12 mouse cellular contexts compared by ENCODE assay signal in the genomic region with DNA sequence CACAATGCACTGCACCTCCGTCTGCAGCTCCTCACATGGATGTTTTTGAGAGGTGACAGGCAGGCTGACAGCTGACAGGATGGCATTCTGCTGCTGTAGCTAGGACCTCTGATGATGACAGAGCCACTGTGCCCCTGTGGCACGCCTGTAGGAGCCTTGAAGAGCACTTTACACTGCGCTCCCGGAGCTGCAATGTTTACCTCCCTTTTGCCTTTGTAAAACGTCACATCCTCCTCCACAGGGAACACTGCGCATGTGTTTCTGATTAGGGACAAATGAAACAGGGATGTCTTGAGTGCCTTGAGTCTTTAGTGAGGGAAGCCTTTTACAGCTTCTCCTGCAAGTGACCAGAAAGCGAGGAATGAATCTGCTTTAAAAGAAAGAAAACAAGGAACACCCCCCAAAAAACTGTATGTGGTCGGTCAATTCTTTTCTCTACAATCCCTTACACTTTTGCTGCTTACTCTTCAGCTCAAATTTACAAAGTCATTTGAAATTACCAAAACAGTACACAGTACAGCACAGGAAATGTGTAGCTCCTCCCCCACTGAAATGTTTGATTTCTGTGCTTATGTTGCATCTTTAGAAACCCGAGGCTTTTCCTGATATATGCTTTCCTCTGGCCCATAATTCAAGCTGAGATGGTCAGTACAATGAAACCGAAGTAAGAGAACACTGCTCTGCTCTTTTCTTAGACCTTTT.
DNase-seq lines count a peak whose midpoint lies in the region; ATAC-seq lines count a peak whose summit lies in the region.
"Had no signal": no experiment of that assay in that cellular context is flagged by ENCODE, and none has a peak within 500 bp of the region (broad histone marks: within the 10 kb centered on the region; RNA-seq: fewer than 3 reads in every experiment).

No protein-coding gene starts in this region.

- H3K27ac ChIP-seq in heart, embryonic 14.5 days (replicated peaks in 1 of 2; ENCODE audit: control insufficient read depth in 1 of 2, insufficient read depth in 1 of 2, low read depth in 2 of 2, low read length in 2 of 2) = no peak overlapping the region
- peak overlapping the region; percentile 85 for H3K27ac ChIP-seq in limb, embryonic 10.5 days
- no peak overlapping the region for H3K27ac ChIP-seq in midbrain, embryonic 15.5 days
- H3K27ac ChIP-seq: intestine, embryonic 15.5 days had no signal

- no peaks in the 10 kb centered on the region for H3K9me3 ChIP-seq in heart, embryonic 14.5 days (ENCODE audit: control insufficient read depth, low read length)
- H3K9me3 ChIP-seq in limb, embryonic 10.5 days (replicated peaks) = no peaks in the 10 kb centered on the region
- no peaks in the 10 kb centered on the region for H3K9me3 ChIP-seq in midbrain, embryonic 15.5 days
- H3K9me3 ChIP-seq: intestine, embryonic 15.5 days had no signal

- H3K4me1 ChIP-seq in heart, embryonic 14.5 days (ENCODE audit: control insufficient read depth in 2 of 2, insufficient read depth in 2 of 2, low read length in 2 of 2) = peaks cover 4 to 31% of the 10 kb centered on the region in 2 experiments
- H3K4me1 ChIP-seq in limb, embryonic 10.5 days = peaks cover 40% of the 10 kb centered on the region
- H3K4me1 ChIP-seq in midbrain, embryonic 15.5 days = peaks cover 7% of the 10 kb centered on the region
- H3K4me1 ChIP-seq: intestine, embryonic 15.5 days had no signal

- no peak overlapping the region for H3K4me3 ChIP-seq in heart, embryonic 14.5 days (ENCODE audit: control insufficient read depth in 1 of 2, insufficient read depth in 1 of 2, low read depth in 1 of 2, low read length in 2 of 2)
- H3K4me3 ChIP-seq in limb, embryonic 10.5 days = peak overlapping the region; percentile 38
- no peak overlapping the region for H3K4me3 ChIP-seq in midbrain, embryonic 15.5 days
- H3K4me3 ChIP-seq: intestine, embryonic 15.5 days had no signal

- ATAC-seq in heart, embryonic 14.5 days (ENCODE audit: insufficient number of reproducible peaks, insufficient read depth, low FRiP score, low read depth) = no peak
- ATAC-seq in midbrain, embryonic 15.5 days (replicated peaks) = 0 out of 2 replicates have a peak, but pooled peaks have one; percentile 20
- ATAC-seq: intestine, embryonic 15.5 days had no signal

- 46% methylated on average over 10 of the region's 10 CpGs for WGBS in heart, embryonic 14.5 days
- 25% methylated on average over 10 of the region's 10 CpGs for WGBS in limb, embryonic 10.5 days
- WGBS in midbrain, embryonic 15.5 days = 68% methylated on average over 10 of the region's 10 CpGs

- H3K27me3 ChIP-seq in heart, embryonic 14.5 days (ENCODE audit: control insufficient read depth, insufficient read depth, low read length) = no peaks in the 10 kb centered on the region
- H3K27me3 ChIP-seq in limb, embryonic 10.5 days (ENCODE audit: low read depth, poor library complexity, severe bottlenecking) = no peaks in the 10 kb centered on the region
- no peaks in the 10 kb centered on the region for H3K27me3 ChIP-seq in midbrain, embryonic 15.5 days (replicated peaks)
- H3K27me3 ChIP-seq: CH12.LX; intestine, embryonic 15.5 days had no signal

- no peak for DNase-seq in heart, postnatal 14 days
- DNase-seq in embryo, embryonic 10.5 days (ENCODE audit: low spot score) = peak; percentile 81
- DNase-seq in limb, embryonic 10.5 days (ENCODE audit: low spot score) = peak; percentile 71
- no peak for DNase-seq in right cerebral cortex, postnatal 25 days
- no peak for DNase-seq in cerebellum, postnatal 36 days
- no peak for DNase-seq in adrenal gland, postnatal 14 days
- DNase-seq: adrenal gland, postnatal 36 days; right cerebral cortex, postnatal 14 days had no signal

- peak overlapping the region; percentile 12; the same call in 1 of the 2 replicates for H3K4me2 ChIP-seq in heart, embryonic 14.5 days (ENCODE audit: low read length)
- H3K4me2 ChIP-seq in midbrain, embryonic 15.5 days = no peak overlapping the region
- H3K4me2 ChIP-seq: intestine, embryonic 15.5 days had no signal

- intact Hi-C loops in heart, postnatal 14 days (cut with DNase I) = no loop called here

- no peak overlapping the region for H3K9ac ChIP-seq in heart, embryonic 14.5 days (ENCODE audit: low read length)
- no peak overlapping the region for H3K9ac ChIP-seq in midbrain, embryonic 15.5 days
- H3K9ac ChIP-seq: intestine, embryonic 15.5 days had no signal

- H3K36me3 ChIP-seq in heart, embryonic 14.5 days (ENCODE audit: control insufficient read depth, insufficient read depth, low read length) = peaks cover 4% of the 10 kb centered on the region; the same call in 1 of the 2 replicates
- H3K36me3 ChIP-seq in limb, embryonic 10.5 days = no peaks in the 10 kb centered on the region
- no peaks in the 10 kb centered on the region for H3K36me3 ChIP-seq in midbrain, embryonic 15.5 days (replicated peaks)

Comparison
In these comparisons a context has a peak if more than half of its experiments do, and no peak if none do; other contexts are left out.
1. DNase-seq: peak in embryo, embryonic 10.5 days (single experiment) and limb, embryonic 10.5 days (single experiment); none in heart, postnatal 14 days (0 of 2), right cerebral cortex, postnatal 25 days (single experiment), cerebellum, postnatal 36 days (0 of 2) and adrenal gland, postnatal 14 days (single experiment).